Mouse (Mus musculus): Measurements from ENCODE around the gene Pigp.
A peak's percentile ranks its signal among the peaks of the same experiment; 100 is the strongest.

The Pigp gene

DNA sequence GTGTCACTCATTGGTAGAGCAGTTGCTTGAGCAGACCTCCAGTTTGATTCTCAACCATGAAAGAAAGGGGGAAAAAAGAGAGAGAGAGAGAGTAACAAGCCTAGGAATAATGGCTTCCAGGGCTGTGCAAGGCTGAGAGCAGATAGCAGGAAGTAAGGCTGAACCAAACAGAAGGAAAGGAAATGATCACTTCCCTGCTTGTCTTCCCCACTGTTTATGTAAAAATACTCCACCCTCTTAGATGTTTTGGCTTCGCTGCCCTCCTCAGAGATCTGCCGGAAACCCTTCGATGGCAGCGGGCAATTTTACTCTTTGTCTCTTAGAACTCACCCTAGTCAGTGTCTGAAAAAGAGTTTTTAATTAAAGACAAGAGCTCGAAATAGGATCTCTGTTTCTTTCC lies 48.0 kb downstream of the Pigp start:
- DNase-seq (ENCODE audit: low spot score in 2 of 2) = no peak

DNA sequence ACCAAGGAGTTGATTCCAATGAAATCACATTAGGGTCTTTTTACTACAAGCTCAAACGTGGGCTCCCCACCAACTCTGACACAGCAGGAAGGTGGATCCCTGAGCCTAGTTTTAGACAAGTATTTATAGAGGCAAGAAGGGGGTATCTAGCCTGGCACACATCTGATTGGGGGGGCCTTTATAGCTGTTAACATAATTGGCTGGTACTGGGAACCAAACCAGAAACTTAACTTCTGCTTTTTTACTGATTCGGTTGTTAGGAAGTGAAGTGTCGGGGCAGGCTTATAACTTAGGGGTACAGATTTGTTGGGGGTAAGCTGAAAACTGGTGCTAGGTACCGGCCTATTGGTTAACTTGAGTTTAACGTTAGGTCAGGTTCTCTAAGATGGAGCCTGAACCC lies 51.4 kb downstream of the Pigp start:
- no peak for DNase-seq (ENCODE audit: low spot score in 2 of 2)

DNA sequence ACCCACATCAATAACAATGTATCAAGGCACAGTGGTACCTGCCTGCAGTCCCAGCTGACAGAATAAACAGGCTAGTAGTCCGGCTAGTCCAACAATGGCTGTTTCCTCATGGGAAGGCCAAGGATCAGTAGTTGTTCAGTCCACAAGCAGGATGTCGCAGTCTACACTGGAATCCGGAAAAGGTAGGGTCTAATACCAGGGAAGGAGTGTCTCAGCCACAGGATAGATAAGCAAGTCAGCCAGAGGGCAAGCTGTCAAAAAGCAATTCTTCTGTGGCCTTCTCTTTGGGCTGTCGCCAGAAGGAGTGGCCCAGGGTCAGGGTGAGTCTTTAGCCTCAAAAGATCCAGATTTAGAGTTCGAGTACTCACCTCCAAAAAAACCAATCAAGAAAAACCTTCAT lies 53.9 kb downstream of the Pigp start:
- DNase-seq (ENCODE audit: low spot score in 2 of 2) = no peak

DNA sequence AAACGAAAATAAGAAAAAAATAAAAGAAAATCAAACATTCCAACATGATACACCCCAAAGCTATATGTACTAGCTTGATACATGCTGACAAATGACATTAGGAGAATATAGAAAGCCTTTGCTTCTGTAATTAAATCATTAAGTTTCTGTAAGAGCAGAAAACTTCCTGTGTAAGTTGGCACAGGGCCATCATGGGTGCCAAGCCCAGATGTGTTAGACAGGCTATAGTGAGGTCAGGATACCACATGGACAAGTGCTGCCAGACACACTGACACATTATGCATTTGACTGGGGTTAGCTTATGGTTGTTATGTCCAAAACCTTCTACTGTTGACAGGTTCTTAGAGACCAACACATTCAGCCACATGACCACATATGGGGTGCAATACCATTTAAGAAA lies 56.4 kb downstream of the Pigp start:
- DNase-seq (ENCODE audit: low spot score in 2 of 2) = no peak

DNA sequence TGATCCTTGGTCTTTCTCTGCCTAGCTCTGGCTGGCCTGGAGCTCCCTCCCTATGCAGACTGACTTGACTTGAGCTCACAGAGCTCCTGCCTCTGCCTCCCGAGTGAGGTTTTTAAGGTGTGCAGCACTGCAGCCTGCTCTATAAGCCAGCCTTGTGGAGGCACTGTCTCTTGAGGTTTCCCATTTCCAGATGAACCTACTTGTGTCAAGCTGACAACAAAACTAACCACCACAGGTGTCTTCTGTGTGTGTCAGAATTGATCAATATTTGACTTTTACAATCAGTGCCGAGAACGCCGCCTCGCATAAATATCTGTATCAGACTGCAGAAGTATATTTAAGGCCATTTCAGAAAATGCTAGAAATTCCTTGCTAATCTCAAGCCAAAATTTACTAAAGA lies 57.0 kb downstream of the Pigp start:
- DNase-seq (ENCODE audit: low spot score in 2 of 2) = no peak

DNA sequence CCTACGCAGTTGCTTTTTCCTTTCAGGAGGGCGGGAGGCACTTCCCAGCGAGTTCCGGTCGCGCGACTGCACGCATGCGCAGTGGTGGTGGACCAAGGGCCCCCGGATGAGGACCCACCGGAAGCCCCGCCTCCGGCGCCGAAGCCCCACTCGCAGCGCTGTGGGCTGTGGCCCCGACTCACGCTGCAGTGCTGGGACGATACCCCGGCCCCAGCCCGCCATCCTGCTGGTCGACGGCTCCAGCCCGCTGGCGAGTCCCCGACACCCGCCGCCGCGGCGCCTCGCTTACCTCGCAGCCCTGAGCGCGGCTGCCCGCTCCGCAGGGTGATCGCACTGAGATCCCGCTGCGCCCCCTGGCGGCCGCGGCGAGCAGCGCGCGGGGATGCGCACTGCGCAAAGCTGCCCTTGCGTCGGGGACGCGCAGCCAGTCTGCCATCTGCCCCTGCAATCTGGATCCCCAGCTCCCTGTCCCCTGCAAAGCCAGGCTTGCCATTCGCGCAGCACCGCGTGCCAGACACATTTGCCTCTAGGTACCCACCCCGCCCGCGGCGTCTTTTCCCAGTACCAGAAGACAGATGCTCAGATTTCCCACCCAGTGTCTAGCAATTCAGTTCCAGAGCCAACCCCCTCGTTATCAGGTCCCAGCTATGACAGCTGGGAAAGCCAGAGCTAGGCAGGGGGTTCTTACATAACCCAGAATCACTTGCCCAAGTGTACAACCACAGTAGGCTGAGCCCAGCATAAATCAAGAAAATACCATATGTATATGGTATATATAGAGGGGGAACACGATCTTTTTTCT lies 58.2 kb downstream of the Pigp start, which contains the start of gene Hlcs:
TSS of gene Hlcs (minus strand) at position 343 of the 802 bp plus-strand sequence.
- peak; percentile 97 to 99 for DNase-seq (ENCODE audit: low spot score in 2 of 2)

DNA sequence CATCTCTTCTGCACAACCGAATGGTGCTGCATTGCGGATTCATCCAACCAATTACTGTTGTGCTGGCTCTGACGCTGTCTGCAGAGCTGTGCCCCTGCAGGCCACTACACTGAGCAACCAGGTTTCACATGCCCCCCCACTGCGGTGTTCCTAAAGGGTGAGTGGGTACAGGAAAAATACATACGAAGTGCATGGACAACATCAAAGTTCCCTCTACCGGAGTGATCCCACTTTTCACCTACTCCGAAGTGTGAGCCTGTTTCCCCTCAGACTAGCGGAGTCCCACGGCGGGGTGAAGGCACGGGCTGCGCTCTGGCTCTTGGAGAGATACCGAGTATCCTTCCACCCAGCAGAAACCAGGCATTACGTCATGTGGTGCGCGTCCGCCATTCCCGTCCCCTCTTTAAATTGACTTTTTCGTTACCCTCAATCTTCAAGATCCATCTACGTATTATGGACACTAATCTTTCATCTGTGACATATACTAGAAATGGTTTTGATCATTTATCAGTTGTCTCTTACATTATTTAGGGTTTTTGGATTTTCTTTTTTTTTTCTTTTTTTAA lies 58.9 kb downstream of the Pigp start:
- peak; percentile 80 to 89 for DNase-seq (ENCODE audit: low spot score in 2 of 2)

DNA sequence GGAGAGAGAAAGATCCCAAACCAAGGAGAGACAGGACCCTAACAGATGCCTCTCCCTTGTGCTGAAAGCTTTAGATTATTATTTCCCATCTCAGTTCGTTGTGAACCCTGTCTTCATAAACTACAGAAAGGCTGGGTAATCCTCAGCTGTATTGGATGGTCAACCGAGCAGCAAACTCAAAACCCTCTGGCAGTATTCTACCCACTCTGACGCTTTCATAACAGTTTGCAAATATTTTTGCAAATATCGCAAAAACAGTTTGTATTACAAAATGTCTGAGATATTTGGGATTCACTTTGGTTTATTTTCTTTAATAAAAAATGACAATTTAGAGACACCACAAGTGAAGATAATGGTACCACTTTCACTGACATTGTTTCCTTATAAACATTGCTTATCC lies 59.7 kb downstream of the Pigp start:
- no peak for DNase-seq (ENCODE audit: low spot score in 2 of 2)

DNA sequence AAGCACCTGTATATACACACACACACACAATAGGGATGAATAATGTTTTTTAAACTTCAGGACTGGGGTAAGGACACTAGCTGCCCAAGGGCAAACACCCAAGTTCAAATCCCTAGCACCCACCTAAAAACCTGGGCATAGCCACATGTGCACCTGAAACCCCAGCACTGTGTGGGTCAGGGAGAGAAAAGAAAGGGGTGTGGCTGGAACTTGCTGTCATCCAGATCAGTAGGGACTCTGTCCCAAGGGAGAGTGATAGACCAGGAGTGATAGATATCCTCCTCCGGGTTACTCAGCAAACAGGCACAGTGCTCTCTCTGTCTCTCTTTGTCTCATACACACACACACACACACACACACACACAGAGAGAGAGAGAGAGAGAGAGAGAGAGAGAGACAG lies 60.2 kb downstream of the Pigp start:
- DNase-seq (ENCODE audit: low spot score in 2 of 2) = no peak

DNA sequence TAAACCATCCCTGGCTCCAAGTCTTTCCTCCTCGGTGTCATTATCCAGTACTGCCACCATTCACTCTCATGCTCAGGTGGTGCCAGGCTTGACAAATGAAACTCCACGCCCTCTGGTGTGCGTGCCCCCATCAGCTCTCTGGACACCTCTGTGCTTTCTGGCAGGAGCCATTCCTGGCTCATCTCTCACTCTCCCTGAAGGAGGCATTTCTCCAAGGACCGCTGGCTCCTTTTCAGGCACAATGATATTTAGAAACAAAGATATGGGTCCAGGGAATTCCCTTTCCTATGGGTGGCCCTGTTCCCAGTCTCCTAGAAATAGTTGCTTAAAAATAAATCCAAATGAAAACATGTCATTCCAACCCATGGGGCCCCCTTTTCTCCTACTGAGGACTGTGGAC lies 62.6 kb downstream of the Pigp start:
- no peak for DNase-seq (ENCODE audit: low spot score in 2 of 2)
